Mouse (Mus musculus) fat pad, adult 2 months (tissue): ENCODE data around the gene Iqsec1.

Experiments used
- DNase-seq: peaks from one replicate; pipeline ENCODE4 v3.0.0-alpha.2; 2011; ENCODE audit warnings: low read depth, low spot score; ENCODE audit errors: extremely low read depth

The Iqsec1 gene

DNA sequence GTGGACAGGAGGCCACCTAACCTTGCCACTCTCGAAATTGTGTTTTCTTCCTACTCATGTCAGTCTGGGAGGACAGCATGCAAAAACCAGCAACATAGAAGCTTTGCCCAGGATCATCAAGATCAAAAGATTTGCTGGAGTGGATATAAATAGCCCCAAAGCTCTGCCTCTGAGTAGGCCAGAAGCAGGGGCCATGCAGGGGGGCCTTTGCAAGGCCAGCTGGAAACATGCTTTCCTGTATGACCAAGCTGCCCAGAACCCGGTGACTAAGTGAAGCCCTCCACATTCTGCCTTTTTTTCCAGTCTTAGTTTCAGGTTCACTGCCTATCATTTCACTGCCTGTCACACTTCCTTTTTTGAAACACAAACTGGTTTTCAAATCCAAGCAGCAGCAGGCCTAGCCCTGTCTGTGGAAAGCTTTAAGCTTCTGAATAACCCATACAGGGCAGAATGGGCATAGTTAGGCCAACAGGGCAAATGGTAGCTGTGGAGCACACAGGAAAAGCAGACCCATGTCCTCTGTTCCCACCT lies 19.1 kb downstream of the Iqsec1 start:
- no peak for DNase-seq

DNA sequence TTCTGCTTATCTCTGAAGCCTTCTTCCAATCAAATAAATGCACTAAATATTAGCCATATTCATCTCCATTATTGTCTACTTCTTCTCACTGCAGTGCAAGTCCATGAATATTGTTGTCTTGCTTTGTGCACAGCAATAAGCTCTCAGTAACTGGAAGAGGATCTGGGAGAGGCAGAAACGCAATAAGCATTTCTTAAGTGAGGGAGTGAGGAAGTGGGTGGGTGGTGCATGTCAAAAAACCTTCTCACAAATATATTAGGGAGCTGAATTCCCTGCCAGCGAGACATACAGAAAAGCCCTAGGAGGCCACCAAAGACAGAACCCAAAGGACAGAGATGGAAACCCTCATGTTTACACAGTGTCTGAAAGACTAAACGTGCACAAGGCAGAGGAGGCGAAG lies 35.1 kb downstream of the Iqsec1 start:
- no peak for DNase-seq

DNA sequence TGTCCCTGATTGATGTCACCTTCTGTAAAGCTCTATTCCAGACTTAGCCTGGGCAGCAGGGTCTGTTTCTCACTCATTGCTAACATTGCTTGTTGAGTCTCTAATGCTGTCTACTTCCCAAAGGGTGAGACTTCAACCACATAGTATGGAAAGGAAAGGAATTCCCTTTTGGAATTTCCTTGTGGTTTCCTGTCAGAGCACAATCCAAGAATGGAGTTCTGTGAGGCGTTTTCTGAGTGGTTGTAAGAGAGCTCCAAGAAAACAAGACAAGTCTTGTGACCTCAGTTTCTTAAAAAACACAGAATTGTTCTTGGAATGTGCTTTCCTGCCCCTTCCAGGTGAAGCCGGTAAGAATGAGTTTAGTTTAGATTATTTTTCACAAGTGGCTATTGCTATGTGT lies 37.5 kb downstream of the Iqsec1 start:
- DNase-seq = no peak

DNA sequence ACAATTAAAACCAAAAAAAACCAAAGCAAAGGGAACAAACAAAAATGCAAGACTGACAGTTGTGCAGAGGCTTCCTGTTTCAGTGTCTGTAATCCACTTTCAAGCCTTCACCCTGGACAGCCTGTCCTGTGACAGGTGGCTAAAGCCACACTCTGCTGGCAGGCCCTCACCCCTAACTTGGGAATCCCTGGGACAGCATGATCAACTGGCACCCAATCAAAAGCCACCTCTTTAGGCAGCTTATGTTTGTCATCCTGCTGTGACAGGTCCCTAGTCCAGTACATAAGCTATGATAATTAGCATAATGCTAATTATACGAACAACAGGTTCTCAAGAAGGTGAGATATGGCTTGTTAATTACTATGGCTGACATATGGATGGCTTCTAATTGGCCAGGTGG lies 40.4 kb downstream of the Iqsec1 start:
- DNase-seq = no peak

DNA sequence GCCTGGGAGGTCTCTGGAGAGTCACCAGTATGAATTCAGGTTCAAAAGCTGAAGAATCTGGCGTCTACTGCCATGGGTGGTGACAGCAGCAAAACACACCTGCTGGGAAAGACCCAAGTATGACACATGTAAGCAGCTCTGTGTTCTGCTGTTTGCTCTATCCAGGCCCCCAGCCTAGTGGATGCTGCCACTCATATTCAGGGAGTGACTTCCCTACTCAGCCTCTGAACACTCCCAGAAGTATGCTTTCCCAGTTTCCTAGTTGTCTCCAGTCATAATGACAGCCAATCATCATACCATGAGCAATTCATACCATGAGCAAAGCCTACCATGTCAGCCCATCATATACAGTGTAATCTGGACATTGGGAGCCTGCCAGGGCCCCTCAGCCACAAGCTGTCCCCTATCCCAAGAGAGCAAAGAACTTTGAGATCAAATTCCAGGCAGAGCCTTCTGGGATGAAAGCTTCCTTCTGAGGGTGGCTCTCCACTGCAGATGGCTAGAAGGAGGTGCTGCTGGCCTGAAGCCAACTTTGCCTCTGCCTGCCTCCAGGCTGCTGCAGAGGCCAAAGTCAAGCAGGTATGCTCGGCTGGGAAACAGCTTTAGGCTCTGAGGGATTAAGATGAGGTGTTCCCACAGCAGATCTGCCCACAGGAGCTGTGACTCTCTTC lies 42.8 kb downstream of the Iqsec1 start:
- no peak for DNase-seq

DNA sequence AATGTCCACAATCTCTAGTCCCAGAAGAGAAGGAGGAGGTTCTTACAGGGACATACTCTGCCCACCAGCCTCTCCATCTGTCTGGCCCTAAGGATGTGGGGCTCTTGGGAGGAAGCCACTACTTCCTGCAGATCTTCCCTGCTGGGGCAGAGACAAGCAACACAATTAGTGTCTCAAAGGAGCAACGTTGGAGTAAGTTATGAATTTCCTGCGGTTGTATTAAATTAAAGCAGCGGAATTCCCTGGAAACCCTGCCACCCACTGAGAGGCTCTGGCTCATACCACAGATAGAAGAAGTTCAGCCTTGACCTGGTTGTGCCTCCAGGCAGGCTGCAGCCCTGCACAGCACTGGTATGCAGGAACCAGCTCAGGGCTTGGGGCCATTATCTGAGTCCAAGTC lies 47.2 kb downstream of the Iqsec1 start:
- no peak for DNase-seq

DNA sequence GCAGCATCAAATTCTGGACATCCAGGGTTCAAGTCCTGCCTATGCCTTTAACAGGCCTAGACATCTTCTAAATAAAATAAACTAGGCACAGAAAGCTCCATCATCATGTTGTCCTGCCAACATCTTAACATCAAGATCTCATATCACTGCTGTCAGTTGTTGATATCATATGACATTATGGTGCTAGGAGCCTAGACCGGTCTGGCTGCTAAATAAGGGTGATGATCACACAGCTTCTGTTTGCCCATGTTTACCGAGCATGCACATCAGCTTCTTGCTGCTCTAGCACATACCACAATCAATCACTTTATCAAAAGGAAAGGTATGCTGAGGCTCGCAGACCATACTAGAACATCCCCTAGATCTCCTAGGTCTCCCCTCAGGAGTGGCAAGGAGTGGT lies 54.8 kb downstream of the Iqsec1 start:
- no peak for DNase-seq

DNA sequence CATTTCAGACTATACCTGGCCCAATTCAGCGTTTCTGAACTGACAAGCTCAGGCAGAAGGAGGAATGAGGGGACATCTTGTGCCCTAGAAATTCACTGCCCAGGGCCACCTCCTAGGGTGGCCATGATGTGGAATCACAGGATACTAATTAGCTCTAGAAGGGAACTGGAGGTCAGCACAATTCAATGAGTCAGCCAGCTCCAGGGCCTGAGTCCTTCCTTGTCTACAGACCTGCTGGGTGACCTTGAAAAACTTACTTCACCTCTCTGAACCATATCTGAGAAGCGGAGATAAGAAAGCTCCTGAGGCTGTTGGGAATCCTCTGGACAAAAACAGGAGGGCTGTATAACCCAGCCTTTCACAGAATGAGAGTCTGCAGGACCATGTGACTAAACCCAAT lies 59.7 kb downstream of the Iqsec1 start:
- no peak for DNase-seq

DNA sequence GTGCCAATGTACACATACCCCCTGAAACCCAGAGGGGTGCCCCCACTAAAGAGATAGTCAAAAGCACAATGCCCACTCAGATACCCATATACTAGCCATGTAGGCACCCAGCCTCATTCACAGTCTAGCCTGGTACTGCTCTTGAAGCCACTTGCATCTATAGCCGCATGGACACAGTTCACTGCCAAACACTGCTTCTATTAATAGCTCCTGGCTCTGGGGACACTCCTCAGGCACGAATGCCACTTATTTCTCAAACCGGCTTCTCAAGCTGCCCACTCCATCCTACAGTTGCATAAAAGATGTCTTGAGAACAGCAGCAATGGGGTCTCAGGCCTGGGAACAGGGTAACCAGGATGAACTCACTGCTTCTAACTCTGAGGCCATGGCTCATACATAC lies 63.0 kb downstream of the Iqsec1 start:
- DNase-seq = no peak

DNA sequence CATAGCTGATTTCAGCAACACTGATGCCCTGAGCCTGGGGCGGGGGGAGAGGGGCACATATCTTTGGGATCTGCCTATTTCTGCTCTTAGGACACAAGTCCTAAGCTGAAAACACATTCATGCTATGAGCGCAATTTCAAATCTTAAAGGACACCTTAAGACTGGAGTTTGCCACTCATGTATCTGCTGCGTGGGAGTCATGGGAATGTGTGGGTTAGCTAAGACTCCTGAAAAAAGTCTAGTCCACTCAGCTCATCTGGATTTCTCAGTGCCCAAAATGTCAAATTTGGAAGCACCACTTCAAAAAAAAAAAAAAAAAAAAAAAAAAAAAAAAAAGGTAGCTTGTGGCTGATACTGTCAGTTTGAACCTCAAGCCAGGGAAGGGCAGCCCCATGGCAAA lies 63.7 kb downstream of the Iqsec1 start:
- no peak for DNase-seq

DNA sequence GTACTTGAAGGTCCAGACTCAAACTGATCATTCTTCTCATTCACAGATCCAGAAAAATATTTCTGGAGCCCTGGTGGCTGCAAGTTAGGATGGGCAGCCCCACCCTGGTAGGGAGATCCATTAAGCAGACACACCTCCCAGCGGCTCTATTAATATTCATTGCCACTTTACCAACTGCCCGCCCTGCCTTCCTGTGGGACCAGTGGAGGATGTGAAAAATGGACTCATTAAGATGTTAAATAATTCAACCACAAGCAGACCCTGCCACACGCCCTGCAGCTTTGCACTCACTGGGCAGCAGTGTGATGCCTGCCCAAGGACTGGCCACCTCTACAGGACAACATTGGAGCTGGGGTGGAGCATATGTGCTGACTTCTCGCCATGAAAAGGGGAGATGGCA lies 64.1 kb downstream of the Iqsec1 start:
- no peak for DNase-seq

DNA sequence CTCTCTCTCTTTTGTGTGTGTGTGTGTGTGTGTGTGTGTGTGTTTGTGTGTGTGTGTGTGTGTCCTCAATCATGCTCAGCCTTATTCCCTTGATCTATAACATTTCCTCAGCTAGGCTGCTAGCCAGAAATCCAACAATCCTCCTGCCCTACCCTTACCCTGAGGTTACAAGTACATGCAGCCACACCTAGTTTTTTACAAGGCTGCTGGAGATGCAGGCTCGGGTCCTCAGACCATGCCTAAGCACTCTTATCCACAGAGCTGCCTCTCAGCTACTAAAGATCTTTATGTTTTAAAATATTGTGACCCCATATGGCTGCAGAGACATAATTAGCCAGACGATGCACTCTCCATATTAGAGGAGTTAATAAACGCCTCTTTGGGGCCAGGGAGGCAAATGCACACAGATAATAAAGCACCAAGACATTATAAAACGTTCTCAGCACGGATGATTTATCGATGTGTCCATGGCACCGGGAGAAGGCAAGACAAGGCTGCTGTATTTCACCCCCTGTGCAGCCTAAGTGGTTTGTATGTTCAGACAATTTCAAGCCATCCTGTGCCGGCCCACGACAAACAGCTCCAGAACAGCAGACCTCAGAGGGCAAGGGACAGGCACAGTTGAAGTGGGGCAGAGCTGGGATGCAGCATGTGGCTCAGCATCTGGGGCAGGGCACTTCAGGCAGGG lies 67.1 kb downstream of the Iqsec1 start:
- no peak for DNase-seq

DNA sequence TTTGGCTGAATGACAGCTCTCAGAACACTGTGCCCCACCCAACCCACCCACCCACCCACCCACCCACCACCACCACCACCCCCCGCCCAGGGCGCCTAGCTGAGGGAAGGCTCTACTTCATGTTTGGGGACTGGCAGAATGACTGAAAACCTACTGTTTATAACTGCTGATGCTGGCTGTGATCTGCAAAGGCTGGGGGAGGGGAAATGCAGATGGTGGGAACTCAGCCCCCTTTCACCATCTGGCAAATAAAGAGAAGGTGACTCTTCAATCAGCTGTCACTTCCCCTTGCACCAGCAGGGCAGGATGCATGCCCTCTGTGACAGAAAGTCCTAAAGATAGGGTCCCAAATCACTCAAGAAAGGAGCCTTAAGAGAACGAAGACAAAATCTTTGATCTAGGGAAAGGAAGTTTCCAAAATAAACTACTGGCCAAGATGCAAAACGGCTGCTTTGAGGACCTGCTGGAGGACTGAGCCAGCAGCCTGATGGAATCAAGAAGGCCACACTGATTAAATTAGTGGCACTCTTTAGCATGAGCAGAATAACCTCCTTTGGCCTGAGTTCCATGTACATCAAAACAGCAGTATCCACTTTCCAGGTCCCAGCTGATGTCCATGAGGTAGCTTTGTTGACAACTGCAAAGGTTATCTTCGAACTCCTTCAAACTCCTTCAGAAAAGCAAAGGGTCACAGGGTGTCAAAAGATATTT lies 67.8 kb downstream of the Iqsec1 start:
- no peak for DNase-seq

DNA sequence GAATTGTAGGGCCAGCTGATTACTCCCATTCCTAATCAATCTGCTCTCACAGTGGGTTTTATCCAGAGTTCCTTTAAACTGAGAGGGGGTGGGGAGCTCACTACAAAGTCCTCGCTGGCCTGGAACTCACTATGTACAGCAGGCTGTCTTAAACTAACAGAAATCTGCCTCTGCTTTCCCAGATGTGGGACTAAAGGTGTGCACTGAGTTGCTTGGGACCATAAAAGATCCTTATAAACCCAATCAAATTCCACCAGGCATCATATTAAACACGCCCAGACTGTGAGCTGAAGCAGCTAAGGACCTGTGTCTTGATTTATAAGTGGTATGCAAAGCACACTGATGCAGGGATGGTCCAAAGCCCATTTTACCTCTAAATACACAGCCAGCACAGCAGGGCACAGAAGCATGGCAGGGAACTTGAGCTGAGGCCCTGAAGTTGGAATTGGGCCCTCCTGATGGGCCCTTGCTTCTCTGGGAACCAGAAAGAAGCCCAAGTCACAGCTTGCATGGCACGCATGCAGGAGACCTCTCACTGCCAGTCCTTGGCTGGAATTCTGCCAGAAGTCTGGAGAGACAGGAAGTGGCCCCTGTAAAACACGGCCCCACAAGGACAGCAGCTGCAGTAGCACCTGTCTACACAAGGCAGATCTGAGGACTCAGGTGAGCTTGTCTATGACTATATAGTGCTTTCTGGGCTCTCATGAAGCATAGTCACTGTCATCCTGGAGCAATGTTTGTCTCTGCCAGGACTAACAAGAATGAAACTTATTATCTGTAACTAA lies 68.7 kb downstream of the Iqsec1 start:
- no peak for DNase-seq

DNA sequence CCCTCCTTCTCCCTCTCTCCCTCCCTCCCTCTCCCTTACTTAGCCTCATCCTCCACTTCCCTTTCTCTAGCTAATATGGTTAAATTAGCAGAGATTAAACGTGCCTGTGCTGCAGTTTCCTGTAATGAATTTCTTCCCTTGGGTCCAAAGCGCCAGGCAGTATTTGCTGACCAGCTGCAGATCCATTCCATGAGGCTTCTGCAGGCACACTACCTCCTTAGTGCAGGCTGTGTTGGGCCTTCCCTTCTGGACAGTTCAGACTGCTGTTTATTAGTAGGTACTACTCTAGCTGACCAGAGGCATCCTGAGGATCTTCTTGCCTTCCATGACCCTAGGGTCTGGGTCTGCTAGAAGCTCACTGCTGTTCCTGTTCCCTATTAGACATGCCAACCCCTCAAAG lies 72.9 kb downstream of the Iqsec1 start:
- no peak for DNase-seq

DNA sequence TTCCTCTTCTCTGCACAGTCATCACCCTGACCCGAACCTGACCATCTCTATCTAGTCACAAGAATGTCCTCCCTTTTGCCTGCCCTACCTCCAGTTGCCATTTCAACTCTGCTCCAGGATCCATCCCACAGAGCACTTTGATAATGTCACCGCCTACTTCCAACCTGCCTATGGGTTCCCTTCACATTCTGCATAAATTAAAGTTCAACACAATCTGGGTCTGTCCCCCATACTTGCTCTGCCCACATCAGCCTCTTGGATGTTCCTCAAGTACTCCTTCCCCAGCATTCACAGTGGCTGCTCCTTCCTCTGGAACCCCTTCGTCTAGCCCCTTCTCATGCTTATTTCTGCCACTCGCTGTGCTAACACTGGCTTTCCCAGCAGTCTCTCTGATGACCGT lies 74.7 kb downstream of the Iqsec1 start:
- DNase-seq = no peak

DNA sequence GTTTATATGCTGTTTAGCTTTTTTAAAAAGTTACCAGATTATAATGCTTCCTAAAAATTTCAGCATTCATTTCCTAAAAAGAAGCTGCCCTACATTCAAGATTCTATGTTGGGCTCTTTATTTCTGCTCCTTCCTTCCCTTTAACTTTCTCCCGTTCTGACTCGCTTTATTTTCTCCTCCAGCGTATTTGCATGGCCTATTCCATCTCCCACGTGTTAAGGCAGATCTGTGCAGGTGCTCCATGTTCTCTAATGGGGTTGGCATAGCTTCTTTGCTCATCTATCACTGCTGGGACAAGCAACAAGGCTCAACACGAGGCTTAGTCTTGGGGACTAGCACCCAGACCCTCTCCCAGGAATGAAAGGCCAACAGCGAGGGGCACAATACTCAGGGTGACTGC lies 75.7 kb downstream of the Iqsec1 start:
- DNase-seq = no peak

DNA sequence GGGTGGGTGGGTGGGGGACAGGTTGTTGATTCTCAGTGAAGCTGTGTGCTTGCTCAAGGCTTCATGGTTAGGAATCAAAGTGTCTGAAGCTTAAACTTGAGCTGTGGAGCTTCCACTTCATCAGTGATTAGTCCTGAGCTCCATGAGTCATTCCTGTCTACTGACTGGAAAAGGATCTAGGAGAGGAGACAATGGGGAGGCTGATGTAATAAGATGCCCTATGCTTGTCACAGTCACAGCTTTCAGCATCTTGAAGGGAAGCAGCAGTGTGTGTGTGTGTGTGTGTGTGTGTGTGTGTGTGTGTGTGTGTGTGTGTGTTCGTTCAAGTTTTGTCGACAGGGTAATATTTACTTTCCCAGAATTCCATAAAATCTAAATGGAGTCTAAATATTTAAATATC lies 84.3 kb downstream of the Iqsec1 start:
- DNase-seq = no peak

DNA sequence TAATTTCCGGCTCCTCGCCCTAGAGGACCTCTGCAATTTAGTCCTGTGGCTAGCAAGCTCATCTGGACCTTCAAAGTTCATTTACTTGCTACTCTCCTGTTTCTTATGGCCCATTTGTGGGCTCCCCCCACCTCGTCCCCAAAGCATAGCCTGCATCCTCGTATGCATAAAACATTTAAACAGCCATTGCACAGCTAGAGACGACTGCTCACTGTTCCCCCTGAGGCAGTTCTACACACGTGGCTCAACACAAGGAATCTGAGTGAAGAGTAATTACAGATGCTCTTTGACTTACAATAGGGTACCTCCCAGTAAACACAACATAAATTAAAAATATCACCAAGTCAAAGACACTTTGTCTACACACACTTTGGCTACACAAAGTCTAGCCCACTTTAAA lies 88.2 kb downstream of the Iqsec1 start:
- no peak for DNase-seq

DNA sequence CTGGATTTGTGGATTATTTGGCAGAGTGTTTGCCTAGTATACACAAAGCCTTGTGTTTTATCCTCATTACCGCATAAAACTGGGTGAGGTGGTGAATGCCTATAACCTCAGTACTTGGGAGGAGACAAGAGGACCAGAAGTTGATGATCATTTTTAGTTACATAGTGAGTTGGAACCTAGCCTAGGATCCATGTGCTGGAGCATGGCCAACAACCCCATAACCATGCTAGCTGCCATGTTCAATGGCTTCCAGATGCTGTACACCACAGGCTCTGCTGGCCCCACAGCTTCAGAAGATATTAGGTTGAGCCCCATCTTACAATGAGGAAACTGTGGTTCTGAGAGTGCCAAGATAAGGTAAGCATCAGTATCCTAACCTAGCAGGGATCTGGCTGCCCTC lies 89.2 kb downstream of the Iqsec1 start:
- DNase-seq = no peak

DNA sequence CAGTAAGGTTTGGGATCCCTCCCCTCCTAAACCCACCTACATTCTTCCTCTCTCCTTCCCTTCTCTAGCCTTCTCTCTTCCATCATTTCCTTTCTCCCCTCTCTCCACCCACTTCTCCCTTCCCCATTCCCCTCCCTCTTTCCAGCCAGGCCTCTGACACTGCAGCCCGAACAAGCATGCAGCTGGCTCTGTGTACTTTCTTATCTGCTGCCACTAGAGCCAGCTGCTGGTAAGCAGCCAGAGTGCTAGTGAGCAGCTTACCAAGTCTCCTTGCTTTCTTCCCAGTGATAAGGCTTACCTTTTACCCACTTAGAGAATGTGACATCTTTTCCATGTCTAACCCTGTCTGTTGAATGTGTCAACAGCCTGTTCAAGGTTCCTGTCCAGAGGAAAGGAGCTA lies 90.4 kb downstream of the Iqsec1 start:
- DNase-seq = no peak
